Mouse (Mus musculus) midbrain, postnatal 0 days (tissue): ENCODE measurements around the gene March6. TPM values are rescaled to one million over a fixed set of nuclear protein-coding genes. Genes with fewer than 3 reads are reported as not detected.

Source experiments
- ATAC-seq: fragments of 200-750 bp; cut with Nextera tagmentation; 2 replicates; pipeline ENCODE4 v1.8.0; 2017; ENCODE audit warnings: moderate number of reproducible peaks, mild to moderate bottlenecking, moderate TSS enrichment, moderate library complexity; ENCODE audit not compliant: low FRiP score
- DNase-seq: peaks from one replicate; pipeline ENCODE4 v3.0.0-alpha.2; 2015; ENCODE audit warnings: low spot score
- H3K27ac ChIP-seq: fragments of 300-500 bp; sonication (generic); 2 replicates; pipeline ENCODE4 v1.5.1; 2014; ENCODE audit warnings: low read depth, mild to moderate bottlenecking, low read length, mixed read lengths
- H3K27me3 ChIP-seq: fragments of 300-500 bp; sonication (generic); 2 replicates; pipeline ENCODE4 v1.6.1; 2014; ENCODE audit warnings: low read length, control low read depth, mixed read lengths; ENCODE audit not compliant: insufficient read depth
- H3K36me3 ChIP-seq: fragments of 300-500 bp; sonication (generic); 2 replicates; pipeline ENCODE4 v1.6.1; 2014; ENCODE audit warnings: low read length, control low read depth, mixed read lengths; ENCODE audit not compliant: insufficient read depth
- H3K4me1 ChIP-seq: fragments of 300-500 bp; sonication (generic); 2 replicates; pipeline ENCODE4 v1.6.1; 2014; ENCODE audit warnings: mild to moderate bottlenecking, control low read depth, antibody characterized with exemption, low read length, mixed read lengths; ENCODE audit not compliant: insufficient read depth
- H3K4me2 ChIP-seq: fragments of 300-500 bp; sonication (generic); 2 replicates; pipeline ENCODE4 v1.6.1; 2014; ENCODE audit warnings: low read depth, mild to moderate bottlenecking, low read length, mixed read lengths; ENCODE audit not compliant: poor library complexity, severe bottlenecking
- H3K4me3 ChIP-seq: fragments of 300-500 bp; sonication (generic); 2 replicates; pipeline ENCODE4 v1.5.1; 2014; ENCODE audit warnings: low read depth, mild to moderate bottlenecking, low read length, moderate library complexity
- H3K9ac ChIP-seq: fragments of 300-500 bp; sonication (generic); replicated peaks from 2 replicates; pipeline ENCODE4 v1.6.1; 2014; ENCODE audit warnings: mild to moderate bottlenecking, low read length, moderate library complexity, mixed read lengths; ENCODE audit not compliant: poor library complexity, severe bottlenecking
- H3K9me3 ChIP-seq: fragments of 300-500 bp; sonication (generic); 2 replicates; pipeline ENCODE4 v1.6.1; 2016; ENCODE audit warnings: low read length, control low read depth
- CTCF ChIP-seq: IDR thresholded peaks from 2 replicates; pipeline ENCODE4 v1.5.1; 2016; ENCODE audit warnings: antibody characterized with exemption, mild to moderate bottlenecking
- whole genome bisulfite sequencing: fragments of 180-500 bp; shearing (Covaris S2); extraction: QIAGEN DNeasy Blood & Tissue Kit; methylation state at CpG from one replicate; pipeline ENCODE4 v1.1.7; 2014; 5-methylcytosine and 5-hydroxymethylcytosine counted together
- polyA plus RNA-seq: library from polyadenylated mRNA; unstranded; fragments of >200 nt; fragmentation: Nextera tagmentation; extraction: Ambion mirVana; gene quantifications from 2 replicates; pipeline ENCODE4 v1.2.1, GENCODE M21; 2015
- total RNA-seq: library from RNA; depleted of rRNA; stranded (reverse); fragments of >200 nt; gene quantifications from 2 replicates; pipeline ENCODE4 v1.2.3, GENCODE M21; 2014

The March6 gene
- total and polyA plus RNA-seq, 2 experiments from 2014 or later: 72.1 to 198 TPM

DNA sequence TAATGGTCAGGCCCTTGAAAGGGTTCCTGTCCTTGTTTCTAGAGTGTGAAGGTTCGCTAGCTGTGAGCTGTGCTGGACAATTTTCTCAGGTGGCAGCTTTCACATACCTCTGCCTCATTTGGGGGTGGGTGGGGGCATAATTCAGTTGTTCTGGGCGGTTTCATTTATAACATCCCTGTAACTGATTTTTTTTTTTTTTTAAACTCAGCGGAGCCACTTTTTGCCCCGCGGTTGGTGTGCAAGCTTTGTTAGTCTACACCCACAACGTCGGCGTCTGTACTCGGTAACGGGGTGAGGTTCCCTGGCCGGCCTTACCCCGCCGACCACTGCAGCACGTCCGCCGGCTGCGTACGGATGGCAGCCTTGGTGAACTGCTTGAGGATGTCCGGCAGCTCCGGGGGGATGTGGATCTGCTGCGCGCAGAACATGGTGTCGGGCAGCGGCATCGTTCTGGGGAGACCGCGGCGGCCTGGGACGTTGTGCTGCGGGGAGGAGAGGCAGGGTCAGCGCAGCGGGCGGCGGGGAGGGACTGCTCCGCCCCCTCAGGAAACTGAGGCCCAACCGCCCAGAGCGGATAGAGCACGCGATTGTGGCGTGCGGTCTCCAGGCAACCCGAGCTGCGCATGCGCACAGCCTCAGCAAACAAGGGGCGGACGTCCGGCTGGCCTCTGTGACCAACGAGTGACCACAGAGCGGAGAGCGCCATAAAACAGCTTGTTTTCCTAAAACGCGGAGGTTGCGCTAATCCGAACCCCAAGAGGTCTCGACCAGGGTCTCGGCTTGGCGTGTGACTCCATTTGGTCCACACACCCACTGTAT, 77.5 kb downstream of the March6 start, which contains the start of gene Ropn1l:
Gene Ropn1l, minus strand, starts transcription at position 640 of the 819 bp plus-strand sequence.
- Histone ChIP-seq H3K27ac (peak within 1 kb of the TSS; percentile 84), H3K4me2 (peak within 1 kb of the TSS; percentile 84), H3K27me3 (no peaks in the 10 kb centered on the region), H3K9me3 (no peaks in the 10 kb centered on the region), H3K4me3 (peak within 1 kb of the TSS; percentile 63), H3K36me3 (0 out of 2 replicates have a peak, but pooled peaks cover 3% of the 10 kb centered on the region), H3K4me1 (peaks cover 3% of the 10 kb centered on the region; the same call in 1 of the 2 replicates), H3K9ac (peak within 1 kb of the TSS; percentile 71)
- DNase-seq (peak; percentile 96), ATAC-seq (peak; percentile 88)
- no peak for TF ChIP-seq CTCF
- WGBS: under 1% methylated on average over 57 of the region's 57 CpGs

- Histone ChIP-seq H3K4me1 (peaks cover 3% of the 10 kb centered on the region; the same call in 1 of the 2 replicates), H3K4me2 (peak overlapping the region; percentile 84), H3K27me3 (no peaks in the 10 kb centered on the region), H3K9me3 (no peaks in the 10 kb centered on the region), H3K4me3 (peak overlapping the region; percentile 63), H3K36me3 (no peaks in the 10 kb centered on the region), H3K9ac (no peak overlapping the region; the same call in 1 of the 2 replicates), H3K27ac (no peak overlapping the region)
- no peak for TF ChIP-seq CTCF
- ATAC-seq (no peak), DNase-seq (no peak)
- 52% methylated on average over 18 of the region's 18 CpGs for WGBS
These were observed 78.3 kb downstream of the March6 start for GRCm38 (mm10) chr15:31452336-31453097.

DNA sequence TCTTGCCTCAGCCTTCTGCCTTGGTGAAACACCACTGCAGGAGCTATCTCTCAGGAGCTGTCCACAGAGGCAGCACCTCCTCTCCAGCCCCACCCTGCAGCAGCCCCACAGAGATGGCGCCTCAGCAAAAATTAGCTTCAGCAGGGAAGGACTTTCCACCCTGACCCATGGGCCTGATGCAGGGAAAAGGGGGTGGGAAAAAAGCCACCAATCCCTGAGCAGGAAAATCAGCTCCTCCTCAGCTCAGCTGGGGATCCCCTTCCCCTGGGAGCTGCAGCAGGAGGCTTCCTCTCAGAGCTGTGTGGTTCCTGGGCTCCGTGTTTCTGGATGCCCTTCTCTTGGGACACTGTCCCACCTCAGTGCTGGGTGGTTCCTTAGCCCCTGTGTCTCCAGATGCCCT, 81.1 kb downstream of the March6 start:
- H3K4me3 ChIP-seq: no peak overlapping the region
- WGBS: 21% methylated on average over 2 of the region's 2 CpGs
- no peak overlapping the region for H3K4me2 ChIP-seq
- no peak overlapping the region for H3K27ac ChIP-seq
- TF ChIP-seq CTCF: no peak
- no peak overlapping the region for H3K9ac ChIP-seq
- no peak for DNase-seq
- peaks cover 3% of the 10 kb centered on the region; the same call in 1 of the 2 replicates for H3K4me1 ChIP-seq
- H3K9me3 ChIP-seq: no peaks in the 10 kb centered on the region
- H3K36me3 ChIP-seq: no peaks in the 10 kb centered on the region
- H3K27me3 ChIP-seq: no peaks in the 10 kb centered on the region
- ATAC-seq: no peak

DNA sequence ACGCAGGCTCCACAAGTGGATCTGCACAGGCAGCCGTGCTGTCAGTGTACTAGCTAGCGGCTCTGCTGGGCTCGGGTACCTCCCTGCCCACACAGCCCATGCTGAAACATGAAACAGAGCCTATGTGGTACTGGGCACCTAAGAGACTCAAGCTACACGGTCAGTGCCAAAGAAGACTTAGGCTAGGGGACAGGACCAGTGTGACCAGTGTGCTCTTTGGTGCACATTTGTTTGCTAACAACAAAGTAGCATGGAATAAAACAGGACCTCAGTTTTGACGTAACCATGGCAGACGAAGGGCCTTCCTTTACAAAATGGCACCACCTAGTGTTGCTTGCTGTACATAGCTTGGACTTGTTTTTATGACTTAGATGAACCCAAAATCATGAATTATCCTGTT, 83.7 kb downstream of the March6 start:
- no peak overlapping the region for H3K9ac ChIP-seq
- TF ChIP-seq CTCF: peak; percentile 94
- no peaks in the 10 kb centered on the region for H3K9me3 ChIP-seq
- no peaks in the 10 kb centered on the region for H3K4me1 ChIP-seq
- no peaks in the 10 kb centered on the region for H3K27me3 ChIP-seq
- WGBS: 35% methylated on average over 7 of the region's 7 CpGs
- H3K27ac ChIP-seq: no peak overlapping the region
- no peak overlapping the region for H3K4me3 ChIP-seq
- no peak overlapping the region for H3K4me2 ChIP-seq
- DNase-seq (peak; percentile 87), ATAC-seq (peak; percentile 61; the same call in 1 of the 2 replicates)
- H3K36me3 ChIP-seq: no peaks in the 10 kb centered on the region

- no peak for ATAC-seq
These were observed 88.2 kb downstream of the March6 start for GRCm38 (mm10) chr15:31442698-31443097.

More at GRCm38 (mm10) chr15:31442698-31443097, 88.2 kb downstream of the March6 start:
- Histone ChIP-seq H3K27me3 (no peaks in the 10 kb centered on the region), H3K9ac (no peak overlapping the region), H3K27ac (no peak overlapping the region), H3K4me1 (no peaks in the 10 kb centered on the region), H3K4me2 (no peak overlapping the region), H3K36me3 (no peaks in the 10 kb centered on the region), H3K9me3 (no peaks in the 10 kb centered on the region), H3K4me3 (no peak overlapping the region)
- 89% methylated on average over 4 of the region's 4 CpGs for WGBS
- DNase-seq: no peak
- no peak for TF ChIP-seq CTCF
